Mouse (Mus musculus) kidney, postnatal 10 days (tissue): ENCODE results near the gene Coa4.

Experiments
- DNase-seq: peaks from one replicate; pipeline ENCODE4 v3.0.0; 2021; ENCODE audit warnings: mixed read lengths

Gene Coa4

DNA sequence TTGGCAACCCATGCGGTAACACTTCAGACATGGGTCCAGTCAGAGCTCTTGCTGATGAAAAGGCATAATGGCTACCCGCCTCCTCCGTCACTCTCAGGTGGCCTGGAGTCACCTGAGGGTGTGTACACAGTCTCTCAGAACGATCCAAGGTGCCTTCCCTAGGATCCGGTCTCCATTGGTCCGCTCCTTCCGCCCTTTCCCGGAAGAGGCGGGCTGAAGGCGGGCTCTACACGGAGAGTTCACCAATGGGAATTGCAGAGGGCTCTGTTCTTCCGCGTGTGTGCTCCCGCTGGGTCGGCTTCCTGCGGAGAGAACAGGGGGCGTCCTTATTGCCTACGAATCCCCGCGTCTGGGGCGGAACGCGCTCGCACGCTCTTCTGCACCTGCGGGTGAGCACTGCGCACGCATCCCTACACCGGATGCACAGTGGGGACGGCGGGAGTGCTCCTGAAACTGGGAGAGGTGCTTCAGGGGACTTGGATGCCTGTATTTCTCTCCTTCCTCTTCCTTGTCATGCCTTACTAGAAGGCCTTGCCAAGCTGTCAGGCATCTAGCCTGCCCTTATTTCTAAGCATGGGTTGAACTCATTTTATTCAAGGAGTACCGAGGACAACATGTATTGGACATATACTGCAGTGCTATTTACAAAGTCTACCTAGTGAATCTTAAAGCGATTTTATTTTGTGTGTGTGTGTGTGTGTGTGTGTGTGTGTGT is at the start of gene Coa4:
TSS of gene Coa4 (plus strand) at position 268 of the 715 bp plus-strand sequence.
- peak; percentile 90 for DNase-seq

DNA sequence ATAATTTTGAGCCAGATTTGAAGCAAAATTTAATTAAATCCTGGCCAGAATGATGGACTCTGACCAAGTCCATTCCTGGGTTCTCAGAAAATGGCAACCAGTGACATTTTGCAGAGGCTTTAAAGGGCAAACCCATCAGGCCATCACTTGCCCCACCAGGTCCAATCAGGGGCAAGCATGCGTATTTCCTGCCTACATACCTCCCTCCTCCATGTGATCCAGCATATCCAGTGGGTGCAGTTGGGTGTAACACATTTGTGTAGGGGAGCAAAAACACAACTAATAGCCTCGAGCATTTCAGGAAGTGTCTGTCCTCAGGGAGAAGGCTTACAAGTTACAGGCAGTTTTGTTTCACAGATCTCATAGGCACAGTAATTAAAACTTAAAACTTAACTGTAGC is 49.6 kb upstream of the Coa4 start:
- no peak for DNase-seq

DNA sequence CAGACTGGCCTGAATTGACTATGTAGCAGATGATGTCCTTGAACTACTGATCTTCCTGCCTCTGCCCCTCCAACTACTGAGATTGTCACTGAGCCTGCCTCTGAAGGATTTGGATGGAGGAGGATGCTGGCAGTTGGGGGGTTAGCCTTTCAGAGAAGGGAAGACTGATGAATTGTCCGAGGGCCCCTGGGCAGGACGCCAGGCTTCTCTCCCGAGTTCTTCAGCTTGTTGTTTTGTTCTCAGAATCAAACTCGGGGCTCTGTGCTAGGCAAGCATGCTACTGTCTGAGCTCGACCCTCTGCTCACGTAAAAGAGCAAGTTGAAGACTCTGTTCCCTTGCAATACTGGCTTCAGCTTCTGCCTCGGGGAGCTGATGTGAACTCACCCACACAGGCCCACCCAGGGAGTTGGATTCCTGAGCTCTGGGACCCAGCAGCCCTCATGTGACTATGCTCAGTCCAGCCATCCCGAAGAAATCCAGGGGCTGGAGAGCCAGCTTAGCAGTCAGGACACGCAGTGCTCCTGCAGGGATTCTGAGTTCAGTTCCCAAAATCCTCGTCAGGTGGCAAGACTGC is 48.3 kb upstream of the Coa4 start:
- DNase-seq, result no peak

DNA sequence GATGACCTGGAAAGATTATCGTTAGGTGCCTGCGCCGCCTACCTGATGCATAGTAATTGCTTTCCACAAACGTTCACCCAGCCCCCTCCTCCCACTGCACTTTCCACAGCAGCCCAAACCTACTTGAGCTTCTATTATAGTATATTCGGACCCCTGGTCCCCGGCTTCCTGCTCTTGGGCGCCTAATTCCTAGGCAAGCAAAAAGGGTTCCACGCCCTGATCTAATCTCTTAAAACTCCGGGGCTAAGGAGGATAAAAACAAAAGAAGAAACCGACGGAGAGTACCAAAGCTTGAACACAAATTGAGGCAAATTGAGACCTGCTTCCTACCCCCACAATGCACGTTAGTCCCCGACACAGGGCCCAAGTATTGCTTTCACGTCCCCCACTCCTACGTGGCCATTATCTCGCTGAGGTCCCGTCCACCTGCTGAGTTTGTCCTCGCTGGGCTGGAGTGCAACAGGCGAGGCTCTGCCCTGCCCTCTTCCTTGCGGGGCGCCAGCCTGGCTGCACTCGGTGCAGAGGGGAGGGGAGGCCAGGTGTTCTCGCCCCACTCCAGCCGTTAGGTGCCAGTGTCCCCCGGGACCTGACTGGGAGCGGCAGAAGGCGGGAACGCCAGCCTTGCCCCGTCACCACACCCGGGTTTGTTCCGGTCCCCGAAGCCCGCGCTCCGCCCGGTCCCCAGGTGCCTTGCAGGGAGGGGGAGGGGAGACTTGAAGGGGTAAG is 44.3 kb upstream of the Coa4 start:
- DNase-seq, result no peak

DNA sequence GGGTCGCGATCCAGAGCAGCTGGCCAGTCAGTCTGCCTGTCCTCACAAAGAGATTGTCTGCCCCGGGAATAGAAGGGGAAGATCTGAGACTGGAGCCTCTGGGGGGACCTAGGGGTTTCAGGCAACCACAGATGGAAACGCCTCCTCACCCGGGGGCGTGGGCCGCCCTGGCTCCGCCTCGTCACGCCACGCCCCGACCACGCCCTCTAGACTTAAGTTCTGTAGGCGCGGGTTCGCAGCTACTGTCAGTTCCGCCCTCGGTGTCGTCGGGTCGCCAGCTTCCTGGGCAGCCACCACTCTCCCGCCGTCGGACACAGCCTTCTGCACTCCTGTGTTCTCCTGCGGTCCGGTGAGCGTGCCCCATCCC is 43.8 kb upstream of the Coa4 start, which contains the start of gene Ucp2:
TSS of gene Ucp2 (plus strand) at position 221 of the 367 bp plus-strand sequence.
- peak; percentile 92 for DNase-seq

DNA sequence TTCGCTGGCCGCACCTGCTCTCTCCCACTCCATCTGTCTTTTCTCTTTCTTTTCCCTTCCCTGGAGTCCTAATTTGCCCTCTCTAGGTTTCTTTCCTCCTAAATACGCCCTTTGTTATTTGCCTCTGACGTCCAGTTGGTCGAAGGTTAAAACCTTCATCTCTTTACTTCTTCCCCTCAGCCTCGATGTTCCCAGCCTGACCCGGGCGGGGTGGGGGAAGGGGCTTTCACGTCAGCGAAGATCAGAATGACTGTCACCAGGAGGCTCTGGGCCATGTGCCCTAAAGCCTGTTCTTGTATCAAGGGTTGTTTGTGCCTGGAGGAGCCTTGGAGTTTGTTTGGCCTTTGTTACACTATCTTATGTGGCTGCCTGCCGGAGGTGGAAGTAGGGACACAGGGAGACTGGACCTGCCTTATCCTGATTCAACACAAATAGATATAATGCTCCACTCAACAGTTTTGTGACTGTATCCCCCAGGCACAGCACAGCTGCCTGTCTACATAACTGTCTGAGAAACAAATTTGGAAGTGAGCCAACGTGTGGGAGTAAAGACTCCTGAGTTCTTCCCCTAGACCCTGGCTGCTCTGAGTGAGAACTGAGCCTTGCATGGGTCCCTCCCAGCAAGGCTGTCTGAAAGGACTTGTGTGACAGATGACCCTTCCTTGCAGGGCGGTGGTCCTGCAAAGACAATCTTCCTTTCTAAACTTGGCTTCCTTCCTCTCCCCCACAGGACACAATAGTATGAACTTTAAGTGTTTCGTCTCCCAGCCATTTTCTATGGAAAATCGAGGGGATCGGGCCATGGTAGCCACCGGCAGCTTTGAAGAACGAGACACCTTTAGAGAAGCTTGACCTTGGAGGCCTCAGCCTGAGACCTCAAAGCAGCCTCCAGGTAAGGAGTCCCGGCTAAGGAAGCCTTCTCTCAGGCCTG is 43.1 kb upstream of the Coa4 start:
- peak; percentile 62 for DNase-seq

DNA sequence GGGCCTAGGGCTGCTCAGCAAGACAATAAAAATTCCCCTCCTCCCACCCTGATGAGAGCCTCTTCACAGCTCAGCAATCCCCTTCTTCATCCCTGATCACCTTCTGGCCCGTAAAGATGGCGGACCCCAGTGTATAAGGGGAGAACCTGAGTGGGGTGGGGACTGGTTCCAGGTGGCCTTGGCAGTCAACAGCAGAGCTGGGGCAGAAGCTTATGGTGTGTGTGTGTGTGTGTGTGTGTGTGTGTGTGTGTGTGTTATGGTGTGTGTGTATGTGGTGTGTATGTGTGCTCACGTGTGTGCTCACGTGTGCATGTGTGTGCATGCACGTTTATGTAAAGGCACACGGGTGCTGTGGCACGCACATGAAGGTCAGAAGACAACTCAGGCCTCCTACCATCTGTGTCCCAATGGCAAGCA is 42.4 kb upstream of the Coa4 start:
- no peak for DNase-seq

GRCm38 (mm10) chr7:100495042-100495441 is 41.8 kb upstream of the Coa4 start:
- DNase-seq, result no peak

- peak; percentile 73 for DNase-seq
Measured at GRCm38 (mm10) chr7:100495581-100496251, 41.2 kb upstream of the Coa4 start.

- no peak for DNase-seq
Measured at GRCm38 (mm10) chr7:100496371-100496770, 40.5 kb upstream of the Coa4 start.

DNA sequence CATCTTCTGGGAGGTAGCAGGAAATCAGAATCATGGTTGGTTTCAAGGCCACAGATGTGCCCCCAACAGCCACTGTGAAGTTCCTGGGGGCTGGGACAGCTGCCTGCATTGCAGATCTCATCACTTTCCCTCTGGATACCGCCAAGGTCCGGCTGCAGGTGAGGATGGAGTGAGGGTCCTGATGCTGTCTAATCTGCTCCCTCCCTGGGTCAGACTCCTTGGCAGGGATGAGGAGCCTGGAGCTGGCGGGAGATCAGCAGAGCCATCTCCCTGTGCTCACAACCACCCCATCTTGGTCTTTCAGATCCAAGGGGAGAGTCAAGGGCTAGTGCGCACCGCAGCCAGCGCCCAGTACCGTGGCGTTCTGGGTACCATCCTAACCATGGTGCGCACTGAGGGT is 40.1 kb upstream of the Coa4 start:
- DNase-seq, result no peak

- DNase-seq, result no peak
Measured at GRCm38 (mm10) chr7:100497402-100497801, 39.5 kb upstream of the Coa4 start.

DNA sequence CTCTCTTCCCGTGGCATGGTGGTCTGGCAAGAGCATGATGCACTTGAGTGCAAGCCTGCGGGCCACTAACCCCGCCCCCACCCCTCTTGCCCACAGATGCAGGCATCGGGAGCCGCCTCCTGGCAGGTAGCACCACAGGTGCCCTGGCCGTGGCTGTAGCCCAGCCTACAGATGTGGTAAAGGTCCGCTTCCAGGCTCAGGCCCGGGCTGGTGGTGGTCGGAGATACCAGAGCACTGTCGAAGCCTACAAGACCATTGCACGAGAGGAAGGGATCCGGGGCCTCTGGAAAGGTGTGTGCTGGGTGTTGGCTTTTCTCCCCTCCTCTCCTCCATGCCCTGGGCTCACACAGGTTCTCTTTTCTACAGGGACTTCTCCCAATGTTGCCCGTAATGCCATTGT is 38.9 kb upstream of the Coa4 start:
- no peak for DNase-seq

DNA sequence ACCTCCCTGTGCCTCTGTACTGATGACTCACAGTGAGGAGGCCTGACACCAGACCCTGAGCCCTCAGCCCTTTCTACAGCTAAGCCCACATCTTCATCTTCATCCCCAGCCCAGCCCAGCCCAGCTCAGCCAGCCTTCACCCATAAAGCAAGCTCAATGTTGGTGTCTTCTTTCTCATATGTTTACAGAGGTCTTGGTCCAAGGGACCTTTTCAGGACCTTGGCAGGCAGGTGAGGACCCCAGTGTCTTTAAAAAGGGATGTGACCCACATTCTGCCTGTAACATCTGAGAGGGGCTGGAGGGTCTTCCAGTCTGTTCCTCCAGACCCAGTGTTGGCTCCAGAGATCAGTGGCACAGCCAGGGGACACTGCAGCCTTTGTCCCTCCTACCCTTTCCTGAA is 37.4 kb upstream of the Coa4 start:
- DNase-seq, result no peak

- peak; percentile 57 for DNase-seq
Measured at GRCm38 (mm10) chr7:100500276-100500977, 36.4 kb upstream of the Coa4 start.

- no peak for DNase-seq
Measured at GRCm38 (mm10) chr7:100501027-100501843, 35.6 kb upstream of the Coa4 start.

DNA sequence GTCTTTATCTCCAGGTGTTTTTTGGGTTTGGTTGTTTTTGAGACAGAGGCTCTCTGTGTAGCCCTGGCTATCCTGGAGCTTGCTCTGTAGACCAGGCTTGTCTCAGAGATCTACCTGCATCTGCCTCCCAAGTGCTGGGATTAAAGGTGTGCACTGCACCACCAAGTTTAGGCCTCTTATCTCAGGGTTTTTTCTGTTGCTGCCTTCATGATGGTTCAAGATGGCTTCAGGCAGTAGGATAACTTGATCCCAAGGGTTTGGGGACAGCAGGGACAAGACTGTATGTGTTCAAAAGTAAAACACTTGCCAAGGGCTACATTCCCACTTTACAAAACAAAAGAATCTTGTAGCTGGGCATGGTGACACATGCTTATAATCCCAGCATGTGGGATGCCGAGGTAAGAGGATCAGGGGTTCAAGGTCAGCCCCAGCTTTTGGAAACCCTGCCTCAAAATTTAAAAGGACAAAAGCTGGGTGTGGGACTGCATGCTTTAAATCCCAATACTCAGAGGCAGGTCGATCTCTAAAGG is 35.0 kb upstream of the Coa4 start:
- no peak for DNase-seq

DNA sequence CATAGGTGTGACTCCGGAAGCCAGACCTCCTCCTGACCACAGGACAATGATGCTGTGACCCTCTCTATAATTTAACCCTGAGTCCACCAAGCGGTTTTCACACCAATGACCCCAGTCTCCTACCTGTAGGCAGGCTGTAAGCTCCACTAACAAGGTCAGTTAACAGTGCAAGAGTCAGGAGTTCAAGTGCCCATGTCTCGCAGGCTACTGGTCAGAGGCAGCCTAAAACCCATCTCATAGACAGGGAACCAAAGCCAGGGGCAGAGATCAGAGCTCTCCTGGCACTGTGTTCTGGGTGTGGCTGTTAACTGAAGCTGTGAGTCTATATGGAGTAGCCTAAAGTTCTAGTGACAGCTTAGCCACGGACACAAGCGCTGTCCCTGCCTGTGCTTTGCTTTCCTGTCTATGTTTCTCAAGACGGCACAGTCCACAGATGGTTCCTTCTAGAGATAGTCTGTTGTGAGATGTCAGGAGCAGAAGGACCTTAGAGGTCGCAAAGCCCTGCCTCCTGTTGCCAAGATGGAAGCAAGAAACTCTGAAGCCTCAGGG is 34.4 kb upstream of the Coa4 start:
- no peak for DNase-seq

- DNase-seq, result no peak
Measured at GRCm38 (mm10) chr7:100503076-100503475, 33.8 kb upstream of the Coa4 start.
